ENCODE assay signal across 9 mouse cellular contexts in genomic region chr17:35162121-35162520, GRCm38 (mm10). TPM values are rescaled to one million over a fixed set of nuclear protein-coding genes. Genes with fewer than 3 reads are reported as not detected.
DNase-seq lines count a peak whose midpoint lies in the region; ATAC-seq and TF ChIP-seq lines count a peak whose summit lies in the region.
"Had no signal": no experiment of that assay in that cellular context is flagged by ENCODE, and none has a peak within 500 bp of the region (broad histone marks: within the 10 kb centered on the region; RNA-seq: fewer than 3 reads in every experiment).

No protein-coding gene starts in this region.

- H3K9ac ChIP-seq in kidney, embryonic 14.5 days (ENCODE audit: low read depth, low read length): peak overlapping the region; percentile 97
- H3K9ac ChIP-seq in embryonic facial prominence, embryonic 14.5 days (ENCODE audit: low read depth, low read length): peak overlapping the region; percentile 43; the same call in 1 of the 2 replicates
- peak overlapping the region; percentile 14; the same call in 1 of the 2 replicates for H3K9ac ChIP-seq in hindbrain, postnatal 0 days (replicated peaks; ENCODE audit: low read length)
- H3K9ac ChIP-seq in midbrain, postnatal 0 days (replicated peaks; ENCODE audit: low read length, poor library complexity, severe bottlenecking): peak overlapping the region; percentile 98; the same call in 1 of the 2 replicates

- ATAC-seq in kidney, embryonic 14.5 days (ENCODE audit: low FRiP score, low TSS enrichment): no peak
- ATAC-seq in embryonic facial prominence, embryonic 14.5 days (ENCODE audit: low read depth): no peak
- no peak for ATAC-seq in hindbrain, postnatal 0 days
- ATAC-seq in midbrain, postnatal 0 days (ENCODE audit: low FRiP score): no peak

- no peak overlapping the region for H3K27ac ChIP-seq in kidney, embryonic 14.5 days (ENCODE audit: low read depth, low read length)
- no peak overlapping the region for H3K27ac ChIP-seq in embryonic facial prominence, embryonic 14.5 days (replicated peaks; ENCODE audit: low read depth, low read length)
- no peak overlapping the region for H3K27ac ChIP-seq in hindbrain, postnatal 0 days
- no peak overlapping the region for H3K27ac ChIP-seq in midbrain, postnatal 0 days (ENCODE audit: low read depth, low read length)

- H3K27me3 ChIP-seq in kidney, embryonic 14.5 days (ENCODE audit: control insufficient read depth, insufficient read depth, low read length): no peaks in the 10 kb centered on the region
- no peaks in the 10 kb centered on the region for H3K27me3 ChIP-seq in embryonic facial prominence, embryonic 14.5 days (replicated peaks; ENCODE audit: control insufficient read depth, insufficient read depth, low read length)
- H3K27me3 ChIP-seq in hindbrain, postnatal 0 days (ENCODE audit: insufficient read depth, low read length): no peaks in the 10 kb centered on the region
- no peaks in the 10 kb centered on the region for H3K27me3 ChIP-seq in midbrain, postnatal 0 days (ENCODE audit: insufficient read depth, low read length)

- H3K4me3 ChIP-seq in kidney, embryonic 14.5 days (ENCODE audit: low read length): peak overlapping the region; percentile 87
- H3K4me3 ChIP-seq in embryonic facial prominence, embryonic 14.5 days (ENCODE audit: low read depth, low read length): peak overlapping the region; percentile 93
- H3K4me3 ChIP-seq in hindbrain, postnatal 0 days (ENCODE audit: low read length): peak overlapping the region; percentile 100; the same call in 1 of the 2 replicates
- H3K4me3 ChIP-seq in midbrain, postnatal 0 days (ENCODE audit: low read depth, low read length): peak overlapping the region; percentile 87; the same call in 1 of the 2 replicates

- peak overlapping the region; percentile 98 for H3K4me2 ChIP-seq in kidney, embryonic 14.5 days (replicated peaks; ENCODE audit: low read depth, low read length)
- H3K4me2 ChIP-seq in embryonic facial prominence, embryonic 14.5 days (ENCODE audit: low read depth, low read length): peak overlapping the region; percentile 84
- peak overlapping the region; percentile 63 for H3K4me2 ChIP-seq in hindbrain, postnatal 0 days (ENCODE audit: low read depth, low read length)
- H3K4me2 ChIP-seq in midbrain, postnatal 0 days (ENCODE audit: low read depth, low read length, poor library complexity, severe bottlenecking): peak overlapping the region; percentile 85

- no peak for DNase-seq in kidney, postnatal 10 days
- no peak for DNase-seq in embryonic facial prominence, embryonic 14.5 days (ENCODE audit: low spot score)
- DNase-seq in hindbrain, postnatal 0 days (ENCODE audit: low spot score): no peak
- no peak for DNase-seq in midbrain, postnatal 0 days (ENCODE audit: low spot score)
- no peak for DNase-seq in layer of hippocampus, postnatal 14 days (ENCODE audit: low spot score in 2 of 2)
- DNase-seq in retina, embryonic 14.5 days (ENCODE audit: low spot score): no peak
- no peak for DNase-seq in cerebellum, postnatal 25 days

- H3K4me1 ChIP-seq in kidney, embryonic 14.5 days (ENCODE audit: control insufficient read depth, insufficient read depth, low read length): peaks cover 20% of the 10 kb centered on the region; the same call in 1 of the 2 replicates
- H3K4me1 ChIP-seq in embryonic facial prominence, embryonic 14.5 days (ENCODE audit: control insufficient read depth, insufficient read depth, low read length): peaks cover 21% of the 10 kb centered on the region
- H3K4me1 ChIP-seq in hindbrain, postnatal 0 days (ENCODE audit: insufficient read depth, low read length): peaks cover 11% of the 10 kb centered on the region; the same call in 1 of the 2 replicates
- peaks cover 11% of the 10 kb centered on the region; the same call in 1 of the 2 replicates for H3K4me1 ChIP-seq in midbrain, postnatal 0 days (ENCODE audit: insufficient read depth, low read length)

- peaks cover 55% of the 10 kb centered on the region for H3K36me3 ChIP-seq in kidney, embryonic 14.5 days (ENCODE audit: control insufficient read depth, insufficient read depth, low read length)
- H3K36me3 ChIP-seq in embryonic facial prominence, embryonic 14.5 days (ENCODE audit: control insufficient read depth, insufficient read depth, low read length): peaks cover 52% of the 10 kb centered on the region
- peaks cover 50% of the 10 kb centered on the region for H3K36me3 ChIP-seq in hindbrain, postnatal 0 days (ENCODE audit: insufficient read depth, low read length)
- peaks cover 51% of the 10 kb centered on the region for H3K36me3 ChIP-seq in midbrain, postnatal 0 days (ENCODE audit: insufficient read depth, low read length)

- H3K9me3 ChIP-seq in kidney, embryonic 14.5 days (ENCODE audit: control insufficient read depth, low read length): no peaks in the 10 kb centered on the region
- H3K9me3 ChIP-seq in embryonic facial prominence, embryonic 14.5 days (ENCODE audit: control insufficient read depth, low read length): no peaks in the 10 kb centered on the region
- H3K9me3 ChIP-seq in hindbrain, postnatal 0 days (ENCODE audit: low read length): no peaks in the 10 kb centered on the region
- H3K9me3 ChIP-seq in midbrain, postnatal 0 days (ENCODE audit: low read length): no peaks in the 10 kb centered on the region

- WGBS in kidney, embryonic 14.5 days: 65% methylated on average over 14 of the region's 14 CpGs
- 69% methylated on average over 14 of the region's 14 CpGs for WGBS in embryonic facial prominence, embryonic 14.5 days
- WGBS in hindbrain, postnatal 0 days: 62% methylated on average over 14 of the region's 14 CpGs
- WGBS in midbrain, postnatal 0 days: 54% methylated on average over 14 of the region's 14 CpGs

- no peak for TF ChIP-seq CTCF in hindbrain, postnatal 0 days (IDR thresholded peaks at IDR 0.05; ENCODE audit: low read depth)
- no peak for TF ChIP-seq CTCF in midbrain, postnatal 0 days (IDR thresholded peaks at IDR 0.05)

RNA-seq across cellular contexts. Expression of gene Prrc2a, which starts 2.6 kb away (rescaled TPM):
- 248 and 262 TPM in 2 replicates for polyA plus RNA-seq in kidney, embryonic 14.5 days (2014; fragmentation: Nextera tagmentation; extraction: Ambion mirVana)
- 151 and 172 TPM in 2 replicates for polyA plus RNA-seq in embryonic facial prominence, embryonic 14.5 days (2014; fragmentation: Nextera tagmentation; extraction: Ambion mirVana)
- 218 and 223 TPM in 2 replicates for total RNA-seq in hindbrain, postnatal 0 days (2014; rRNA removed)
- 92.6 and 99.2 TPM in 2 replicates for polyA plus RNA-seq in hindbrain, postnatal 0 days (2015; fragmentation: Nextera tagmentation; extraction: Ambion mirVana)
- total RNA-seq in midbrain, postnatal 0 days (2014; rRNA removed): 193 and 230 TPM in 2 replicates
- 85.7 and 88.0 TPM in 2 replicates for polyA plus RNA-seq in midbrain, postnatal 0 days (2015; fragmentation: Nextera tagmentation; extraction: Ambion mirVana)
- 100 to 1,000 TPM; 305 to 314 TPM for total RNA-seq in layer of hippocampus, postnatal 14 days (2021)

RNA-seq across cellular contexts. Expression of gene Aif1, which starts 13.7 kb away (rescaled TPM):
- 9.7 and 10.9 TPM in 2 replicates for polyA plus RNA-seq in kidney, embryonic 14.5 days (2014; fragmentation: Nextera tagmentation; extraction: Ambion mirVana)
- 16.5 and 17.7 TPM in 2 replicates for polyA plus RNA-seq in embryonic facial prominence, embryonic 14.5 days (2014; fragmentation: Nextera tagmentation; extraction: Ambion mirVana)
- total RNA-seq in hindbrain, postnatal 0 days (2014; rRNA removed): 0.21 and 2.4 TPM in 2 replicates
- polyA plus RNA-seq in hindbrain, postnatal 0 days (2015; fragmentation: Nextera tagmentation; extraction: Ambion mirVana): 9.5 and 10.9 TPM in 2 replicates
- 1.8 and 4.1 TPM in 2 replicates for total RNA-seq in midbrain, postnatal 0 days (2014; rRNA removed)
- 9.2 and 9.5 TPM in 2 replicates for polyA plus RNA-seq in midbrain, postnatal 0 days (2015; fragmentation: Nextera tagmentation; extraction: Ambion mirVana)
- 10 to 100 TPM in 1 of 2 experiments, 1 to 10 TPM in 1; 9.9 to 10.4 TPM for total RNA-seq in layer of hippocampus, postnatal 14 days (2021)

RNA-seq across cellular contexts. Expression of gene Lst1, which starts 26.1 kb away (rescaled TPM):
- polyA plus RNA-seq in kidney, embryonic 14.5 days (2014; fragmentation: Nextera tagmentation; extraction: Ambion mirVana): 12.2 and 15.9 TPM in 2 replicates
- 22.2 and 26.9 TPM in 2 replicates for polyA plus RNA-seq in embryonic facial prominence, embryonic 14.5 days (2014; fragmentation: Nextera tagmentation; extraction: Ambion mirVana)
- 10.8 and 25.0 TPM in 2 replicates for total RNA-seq in hindbrain, postnatal 0 days (2014; rRNA removed)
- polyA plus RNA-seq in hindbrain, postnatal 0 days (2015; fragmentation: Nextera tagmentation; extraction: Ambion mirVana): 8.0 and 8.7 TPM in 2 replicates
- 5.9 and 26.7 TPM in 2 replicates for total RNA-seq in midbrain, postnatal 0 days (2014; rRNA removed)
- polyA plus RNA-seq in midbrain, postnatal 0 days (2015; fragmentation: Nextera tagmentation; extraction: Ambion mirVana): 7.8 and 12.0 TPM in 2 replicates
- total RNA-seq in layer of hippocampus, postnatal 14 days (2021): 10 to 100 TPM in 1 of 2 experiments, 1 to 10 TPM in 1; 8.2 to 12.1 TPM

RNA-seq across cellular contexts. Expression of gene Bag6, which starts 27.1 kb away (rescaled TPM):
- polyA plus RNA-seq in kidney, embryonic 14.5 days (2014; fragmentation: Nextera tagmentation; extraction: Ambion mirVana): 82.6 and 99.0 TPM in 2 replicates
- 72.2 and 77.3 TPM in 2 replicates for polyA plus RNA-seq in embryonic facial prominence, embryonic 14.5 days (2014; fragmentation: Nextera tagmentation; extraction: Ambion mirVana)
- total RNA-seq in hindbrain, postnatal 0 days (2014; rRNA removed): 320 and 368 TPM in 2 replicates
- 50.0 and 55.8 TPM in 2 replicates for polyA plus RNA-seq in hindbrain, postnatal 0 days (2015; fragmentation: Nextera tagmentation; extraction: Ambion mirVana)
- 330 and 339 TPM in 2 replicates for total RNA-seq in midbrain, postnatal 0 days (2014; rRNA removed)
- polyA plus RNA-seq in midbrain, postnatal 0 days (2015; fragmentation: Nextera tagmentation; extraction: Ambion mirVana): 62.3 and 68.9 TPM in 2 replicates
- total RNA-seq in layer of hippocampus, postnatal 14 days (2021): 100 to 1,000 TPM; 289 TPM

RNA-seq across cellular contexts. Expression of gene Apom, which starts 30.3 kb away (rescaled TPM):
- polyA plus RNA-seq in kidney, embryonic 14.5 days (2014; fragmentation: Nextera tagmentation; extraction: Ambion mirVana): 9.7 and 10.4 TPM in 2 replicates
- 0.28 TPM in 1 of 2 replicates, not detected in the other for polyA plus RNA-seq in embryonic facial prominence, embryonic 14.5 days (2014; fragmentation: Nextera tagmentation; extraction: Ambion mirVana)
- total RNA-seq in hindbrain, postnatal 0 days (2014; rRNA removed): 0.37 TPM in 1 of 2 replicates, not detected in the other
- polyA plus RNA-seq in hindbrain, postnatal 0 days (2015; fragmentation: Nextera tagmentation; extraction: Ambion mirVana): 0.35 TPM in 1 of 2 replicates, not detected in the other
- total RNA-seq in midbrain, postnatal 0 days (2014; rRNA removed): 0.44 TPM in 1 of 2 replicates, not detected in the other
- 0.22 TPM in 1 of 2 replicates, not detected in the other for polyA plus RNA-seq in midbrain, postnatal 0 days (2015; fragmentation: Nextera tagmentation; extraction: Ambion mirVana)
- not detected for total RNA-seq in layer of hippocampus, postnatal 14 days (2021)
- total RNA-seq: layer of hippocampus, adult 18-20 months had no signal

Comparison
In these comparisons a context has a peak if more than half of its experiments do, and no peak if none do; other contexts are left out.
1. H3K9ac ChIP-seq: peak in every context shown above with its lines; median percentile 98 in midbrain, postnatal 0 days; 97 in kidney, embryonic 14.5 days; 43 in embryonic facial prominence, embryonic 14.5 days; 14 in hindbrain, postnatal 0 days.